Mouse (Mus musculus): ENCODE measurements around the gene Gm10638.

Gm10638 gene

DNA sequence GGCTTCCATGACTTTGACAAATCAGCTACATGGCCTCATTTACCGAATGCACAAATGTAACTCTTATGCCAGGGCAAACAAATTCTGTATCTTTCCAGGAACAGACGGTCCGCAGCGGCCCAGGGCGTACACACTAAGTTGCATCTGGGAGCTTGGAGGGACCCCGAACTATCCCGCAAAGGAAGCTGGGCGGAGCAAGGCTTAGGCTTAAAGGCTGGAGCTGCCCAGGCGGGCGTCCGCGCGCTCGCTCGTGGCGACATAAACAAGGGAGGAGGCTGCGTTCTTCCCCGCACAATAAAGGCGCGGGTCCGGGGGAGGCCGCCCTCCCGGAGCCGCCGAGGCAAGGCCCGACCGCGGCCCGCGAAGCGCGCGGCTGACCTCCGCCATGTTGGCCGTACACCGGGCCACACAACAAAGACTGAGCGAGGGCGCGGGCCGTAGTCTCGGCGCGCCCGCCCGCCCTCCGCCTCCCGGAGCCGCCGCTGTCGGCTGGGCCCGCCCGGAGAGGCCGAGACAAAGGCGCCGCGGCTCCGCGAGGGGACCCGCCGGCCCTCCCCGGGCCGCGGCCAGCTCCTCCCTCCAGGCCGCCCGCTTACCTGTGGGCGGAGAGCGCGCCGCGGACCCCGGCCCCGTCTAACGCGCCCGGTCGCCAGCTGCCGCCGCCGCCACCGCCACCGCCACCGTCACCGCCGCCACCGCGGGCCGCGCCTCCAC lies at the start of gene Gm10638, which contains the start of gene Siah1a:
Gene Gm10638 (plus strand): TSS at position 479 of the 714 bp plus-strand sequence.
Gene Siah1a (minus strand): TSS at position 714 of the 714 bp plus-strand sequence.
- peak; percentile 83 for DNase-seq (ENCODE audit: extremely low spot score, low spot score)

DNA sequence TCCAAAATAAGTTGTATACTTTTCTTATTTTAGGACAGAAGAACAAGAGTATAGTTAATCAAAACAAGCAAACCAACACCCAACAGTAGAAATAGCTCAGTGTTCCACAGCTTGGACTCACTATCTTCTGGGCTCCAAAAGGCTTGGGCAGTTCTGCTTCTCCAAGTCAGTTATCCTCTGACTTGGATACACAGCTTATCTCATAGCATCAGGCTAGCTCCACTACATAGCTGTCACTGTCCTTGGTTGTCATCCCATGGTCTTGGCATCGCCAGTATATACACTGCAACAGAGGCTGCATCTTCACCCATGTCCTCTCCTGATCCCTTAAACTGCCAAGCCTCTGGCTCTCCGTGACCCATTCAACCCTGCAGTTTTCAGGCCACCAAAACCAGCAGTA lies 49.8 kb upstream of the Gm10638 start:
- DNase-seq (ENCODE audit: extremely low spot score, low spot score): no peak

DNA sequence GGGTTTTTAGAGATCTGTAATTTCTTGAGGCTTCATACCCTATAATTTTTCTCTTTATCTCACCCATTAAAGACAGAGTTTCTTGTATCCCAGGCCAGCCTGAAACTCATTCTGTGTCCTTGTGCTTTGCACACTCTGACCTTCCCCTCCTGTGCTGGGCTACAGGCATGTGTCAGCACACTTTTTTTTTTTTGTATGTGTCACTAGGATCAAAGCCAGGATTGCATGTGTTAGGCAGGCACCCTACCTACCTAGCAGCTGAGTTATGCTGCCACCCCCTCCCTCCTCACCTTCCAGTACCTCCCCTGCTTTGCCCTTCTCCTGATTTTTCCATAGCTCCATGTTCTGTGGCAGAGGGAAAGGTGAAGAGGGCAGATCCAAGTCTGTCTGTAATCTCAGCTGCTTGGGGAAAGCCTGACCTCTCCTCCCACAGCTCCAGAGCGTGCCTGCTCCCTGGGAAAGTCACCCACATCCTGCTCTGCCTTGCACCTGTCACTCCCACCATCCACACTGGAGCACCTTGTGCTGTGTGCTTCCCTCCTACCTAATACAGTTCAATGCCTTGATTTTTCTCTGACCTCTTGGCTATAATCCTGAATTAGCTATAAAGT lies 46.6 kb upstream of the Gm10638 start:
- DNase-seq (ENCODE audit: extremely low spot score, low spot score): no peak

DNA sequence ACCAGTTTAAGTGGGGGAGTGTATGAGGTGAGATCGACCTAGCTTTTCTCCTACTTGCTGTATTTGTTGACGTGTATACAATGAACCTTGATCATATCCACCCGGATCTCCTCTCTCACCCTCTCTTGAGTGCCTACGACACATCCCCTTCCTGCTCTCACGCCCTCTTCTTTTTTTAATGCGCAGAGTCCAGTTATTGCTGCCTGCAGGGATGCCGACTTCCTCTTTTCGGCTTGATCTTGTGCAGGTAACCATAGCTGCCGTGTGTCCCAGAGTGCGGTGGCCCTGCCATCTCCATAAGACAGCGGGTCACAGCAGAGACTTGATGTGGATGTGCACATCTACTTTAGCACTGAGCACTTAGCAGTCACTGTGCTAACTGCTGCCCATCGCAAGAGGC lies 46.0 kb upstream of the Gm10638 start:
- no peak for DNase-seq (ENCODE audit: extremely low spot score, low spot score)

DNA sequence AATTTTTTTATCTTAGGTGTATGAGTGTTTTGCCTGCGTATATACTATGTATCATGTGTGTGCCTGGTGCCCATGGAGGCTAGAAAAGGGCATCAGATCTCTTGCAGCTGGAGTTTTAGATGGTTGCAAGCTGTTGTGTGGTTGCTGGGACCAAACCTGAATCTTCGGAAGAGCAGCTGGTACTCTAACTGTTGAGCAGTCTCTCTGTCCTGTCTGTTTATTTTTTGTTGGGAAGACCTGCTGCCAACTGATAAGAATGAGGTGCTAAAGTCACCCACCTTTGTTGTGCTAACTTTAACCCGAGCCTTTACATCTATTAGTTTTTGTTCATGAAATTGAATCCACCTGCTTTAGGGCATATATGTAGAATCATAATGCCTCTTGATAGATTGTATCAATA lies 43.0 kb upstream of the Gm10638 start:
- no peak for DNase-seq (ENCODE audit: extremely low spot score, low spot score)

DNA sequence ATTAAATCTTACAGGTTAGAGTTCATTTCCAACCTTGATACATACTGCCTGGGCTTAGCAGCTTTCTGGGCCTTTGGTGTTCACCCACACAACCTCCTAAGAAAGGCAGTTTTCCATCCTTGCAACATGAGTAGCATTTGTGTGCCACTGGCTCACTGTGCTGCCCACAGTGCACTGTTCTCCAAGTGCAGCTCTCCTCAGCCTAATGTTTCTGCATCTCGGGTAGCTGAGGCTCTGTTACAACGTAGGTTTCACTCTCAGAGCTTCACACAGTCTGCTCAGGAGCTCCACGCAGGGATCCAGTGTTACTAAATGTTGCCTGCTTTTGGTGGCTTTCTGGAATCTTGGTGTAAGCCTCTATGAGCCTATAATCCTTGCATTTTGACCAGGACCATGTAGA lies 40.2 kb upstream of the Gm10638 start:
- no peak for DNase-seq (ENCODE audit: extremely low spot score, low spot score)

DNA sequence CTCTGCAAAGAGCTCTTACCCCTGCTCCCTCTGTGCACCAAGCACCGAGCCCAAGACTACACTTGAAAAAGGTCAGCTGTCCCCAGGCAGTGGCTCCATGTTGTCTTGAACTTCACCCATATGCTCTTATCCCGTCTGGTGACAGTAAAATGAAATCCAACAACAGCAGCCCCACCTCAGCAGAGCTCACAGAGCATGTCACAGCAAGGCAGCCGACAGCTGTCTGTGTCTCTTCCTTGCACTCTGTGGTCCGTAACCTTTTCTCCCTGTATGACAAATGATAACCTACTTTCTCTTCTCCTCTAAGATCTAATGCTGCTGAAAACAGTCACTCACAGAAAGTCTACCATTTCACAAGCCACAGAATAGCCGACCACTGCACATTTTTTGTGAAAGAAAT lies 38.7 kb upstream of the Gm10638 start:
- DNase-seq (ENCODE audit: extremely low spot score, low spot score): no peak

DNA sequence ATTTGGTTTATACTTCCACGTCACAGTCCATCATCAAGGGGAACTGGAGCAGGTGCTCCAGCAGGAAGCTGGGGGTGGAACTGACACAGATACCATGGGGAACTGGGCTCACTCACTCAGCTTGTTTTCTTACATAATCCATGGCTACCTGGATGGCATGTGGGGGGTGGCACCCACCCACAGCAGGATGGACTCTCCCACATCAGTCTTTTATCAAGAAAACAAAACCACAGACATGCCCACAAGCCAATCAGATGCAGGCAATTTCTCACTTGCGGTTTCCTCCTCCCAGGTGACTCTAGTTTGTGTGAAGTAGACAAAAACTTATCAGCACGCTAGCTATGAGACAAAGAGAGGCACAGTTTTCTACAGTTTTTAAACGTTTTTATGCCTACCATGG lies 37.6 kb upstream of the Gm10638 start:
- DNase-seq (ENCODE audit: extremely low spot score, low spot score): no peak

DNA sequence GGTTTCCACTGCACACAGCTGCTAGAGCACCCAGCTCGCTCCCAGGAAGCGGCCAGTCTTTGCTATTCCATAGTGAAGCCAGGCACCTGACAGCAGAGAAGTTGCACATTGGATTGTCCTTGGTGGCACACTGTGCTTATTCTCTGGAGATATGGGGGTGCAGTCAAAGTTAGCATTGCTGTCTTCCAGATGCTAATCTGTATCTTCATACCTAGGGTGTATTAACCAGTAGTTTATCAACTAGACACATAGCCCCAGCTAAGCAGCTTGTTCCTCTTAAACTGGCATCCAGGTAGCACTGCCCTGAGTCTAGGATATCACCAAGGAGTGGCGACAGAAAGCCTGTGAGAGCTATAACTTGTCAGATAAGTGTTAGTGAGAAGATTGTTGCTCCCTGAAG lies 32.9 kb upstream of the Gm10638 start:
- no peak for DNase-seq (ENCODE audit: extremely low spot score, low spot score)

DNA sequence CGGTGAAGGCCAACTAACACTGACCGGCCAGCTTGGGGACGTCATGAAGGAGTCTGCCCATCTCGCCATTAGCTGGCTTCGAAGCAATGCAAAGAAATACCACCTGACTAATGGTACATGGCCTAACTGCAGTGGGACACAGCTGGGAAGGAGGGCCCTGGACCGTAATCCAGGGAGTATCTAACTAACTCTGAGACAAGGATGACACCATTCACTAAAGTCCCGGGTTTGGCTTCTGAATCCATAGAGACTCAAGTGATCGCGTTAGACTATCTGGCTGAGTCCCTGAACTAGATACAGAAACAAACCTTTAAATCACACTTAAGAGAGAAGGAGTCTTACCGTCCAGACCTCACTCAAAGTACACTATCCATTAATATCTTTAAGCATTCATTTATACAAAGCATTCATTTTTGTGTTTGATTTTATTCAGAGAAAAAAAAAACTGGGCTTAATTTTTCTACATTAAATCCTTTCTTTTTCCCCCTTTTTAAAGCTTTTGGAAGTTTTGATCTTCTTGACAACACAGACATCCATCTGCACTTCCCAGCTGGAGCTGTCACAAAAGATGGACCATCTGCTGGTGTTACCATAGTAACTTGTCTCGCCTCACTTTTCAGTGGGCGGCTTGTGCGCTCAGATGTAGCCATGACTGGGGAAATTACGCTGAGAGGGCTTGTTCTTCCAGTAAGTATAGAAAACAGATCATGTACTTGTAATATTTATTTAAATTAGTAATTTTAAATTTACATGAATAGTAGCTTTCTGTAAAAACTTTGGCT lies 31.9 kb upstream of the Gm10638 start:
- DNase-seq (ENCODE audit: extremely low spot score, low spot score): peak; percentile 45

DNA sequence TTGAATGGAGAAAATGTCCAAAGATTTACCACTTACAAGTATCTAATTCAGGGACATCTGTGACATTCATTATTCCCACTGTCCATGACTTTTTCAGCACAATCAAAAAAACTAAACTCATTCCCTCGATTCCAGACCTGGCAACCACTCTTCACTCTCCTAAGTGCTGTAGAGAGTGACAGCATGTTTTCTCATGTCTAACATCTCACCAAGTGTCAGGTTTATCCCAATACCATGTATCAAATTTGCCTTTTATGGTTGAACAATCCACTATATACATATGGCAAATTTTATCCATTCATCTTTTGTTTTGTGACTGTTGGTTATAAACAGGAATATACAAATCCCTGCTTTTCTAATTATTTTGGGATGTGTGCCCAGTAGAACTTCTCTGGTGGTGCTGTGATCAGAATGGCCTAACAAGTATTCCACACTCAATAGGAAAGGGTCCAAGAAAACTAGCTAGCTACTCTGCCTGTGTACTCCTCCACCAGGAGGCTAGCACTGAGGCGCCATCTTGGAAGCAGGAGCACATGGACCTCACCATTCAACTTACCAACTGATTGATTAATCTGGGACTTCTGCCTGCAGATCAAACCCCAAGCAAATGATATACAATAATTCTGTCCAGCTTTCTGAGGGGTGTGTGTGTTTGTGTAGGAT lies 27.0 kb upstream of the Gm10638 start:
- DNase-seq (ENCODE audit: extremely low spot score, low spot score): no peak

DNA sequence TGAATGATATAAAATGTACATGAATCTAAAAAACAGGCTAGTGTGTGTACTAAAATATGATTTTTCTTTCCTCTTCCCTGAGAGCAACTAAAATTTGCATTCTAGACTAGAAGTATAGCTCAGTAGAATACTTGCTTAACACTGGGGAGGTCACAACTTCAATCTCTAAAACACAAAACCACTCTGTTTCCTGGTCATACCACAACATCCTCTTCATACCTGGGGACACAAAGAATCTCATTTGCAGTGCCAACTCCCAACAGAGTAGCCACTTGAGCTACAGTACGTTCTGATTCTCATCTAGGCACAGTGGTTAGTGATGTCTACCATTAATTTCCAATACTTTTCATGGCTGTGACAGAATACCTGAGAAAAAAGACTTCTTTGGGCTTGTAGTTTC lies 26.1 kb upstream of the Gm10638 start:
- no peak for DNase-seq (ENCODE audit: extremely low spot score, low spot score)

DNA sequence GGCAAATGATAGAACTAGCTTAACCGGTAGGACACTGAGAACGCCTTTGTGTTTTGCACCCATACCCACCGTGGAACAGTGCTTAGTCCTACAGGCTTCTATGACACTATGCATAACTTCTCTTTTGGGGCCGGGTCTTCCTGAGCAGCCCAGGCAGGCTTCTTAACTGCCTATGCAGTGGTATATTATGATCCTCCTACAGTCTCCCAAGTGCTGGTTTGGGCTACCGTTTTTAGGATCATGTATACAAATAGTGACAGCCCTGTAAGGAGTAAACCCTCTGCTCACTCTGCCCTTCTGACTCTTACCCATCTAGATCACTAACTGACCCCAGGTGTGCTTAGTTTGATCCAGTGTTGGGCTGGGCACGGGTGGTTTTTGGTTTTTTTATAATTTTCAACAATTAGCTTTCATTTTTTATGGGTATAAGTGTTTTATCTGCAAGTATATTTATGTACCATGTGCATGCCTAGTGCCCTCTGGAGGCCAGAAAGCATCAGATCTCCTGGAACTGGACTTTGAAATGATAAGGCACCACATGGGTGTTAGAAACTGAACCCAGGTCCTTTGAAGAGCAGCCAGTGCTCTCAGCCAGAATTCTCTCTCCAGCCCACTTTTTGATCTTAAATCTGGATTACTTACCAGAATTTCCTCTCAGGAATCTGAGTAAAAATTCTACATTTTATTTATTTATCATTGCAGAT lies 24.6 kb upstream of the Gm10638 start:
- no peak for DNase-seq (ENCODE audit: extremely low spot score, low spot score)

DNA sequence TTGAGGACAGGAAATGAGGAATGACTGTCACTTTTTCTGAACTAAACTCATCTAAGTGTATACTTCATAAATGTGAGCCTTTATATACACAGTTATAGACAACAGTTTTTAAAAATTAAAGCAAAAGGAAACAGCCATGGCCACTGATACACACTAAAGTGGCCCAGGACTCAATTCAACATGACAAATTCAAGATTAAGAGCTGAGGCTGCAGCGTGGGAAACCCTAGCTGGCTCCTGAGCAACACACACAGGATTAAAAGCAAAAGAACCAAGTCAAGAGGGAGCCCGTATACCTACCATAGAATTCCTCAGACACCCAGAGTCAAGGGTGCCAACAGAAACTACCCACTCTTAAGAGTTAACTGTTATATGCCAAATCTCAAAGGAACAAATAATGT lies 24.0 kb upstream of the Gm10638 start:
- no peak for DNase-seq (ENCODE audit: extremely low spot score, low spot score)

DNA sequence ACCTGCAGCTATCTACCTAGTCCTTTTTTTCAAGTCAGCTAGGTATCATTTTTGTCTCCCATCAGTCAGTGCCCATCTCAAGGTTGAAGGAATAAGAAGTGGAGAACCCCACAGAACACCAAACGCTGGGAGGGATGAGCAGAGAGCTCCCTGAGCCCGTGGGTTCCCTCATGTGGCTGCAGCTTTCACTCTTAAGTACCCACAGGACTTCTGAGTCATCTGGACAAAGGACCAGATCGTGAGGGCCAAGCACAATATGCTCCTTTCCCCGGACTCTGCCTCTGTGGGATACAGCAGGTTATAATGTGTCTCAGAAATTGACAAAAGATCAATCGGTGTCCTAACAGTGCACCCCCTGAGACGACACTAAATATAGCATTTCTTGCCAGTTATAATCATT lies 18.5 kb upstream of the Gm10638 start:
- no peak for DNase-seq (ENCODE audit: extremely low spot score, low spot score)

DNA sequence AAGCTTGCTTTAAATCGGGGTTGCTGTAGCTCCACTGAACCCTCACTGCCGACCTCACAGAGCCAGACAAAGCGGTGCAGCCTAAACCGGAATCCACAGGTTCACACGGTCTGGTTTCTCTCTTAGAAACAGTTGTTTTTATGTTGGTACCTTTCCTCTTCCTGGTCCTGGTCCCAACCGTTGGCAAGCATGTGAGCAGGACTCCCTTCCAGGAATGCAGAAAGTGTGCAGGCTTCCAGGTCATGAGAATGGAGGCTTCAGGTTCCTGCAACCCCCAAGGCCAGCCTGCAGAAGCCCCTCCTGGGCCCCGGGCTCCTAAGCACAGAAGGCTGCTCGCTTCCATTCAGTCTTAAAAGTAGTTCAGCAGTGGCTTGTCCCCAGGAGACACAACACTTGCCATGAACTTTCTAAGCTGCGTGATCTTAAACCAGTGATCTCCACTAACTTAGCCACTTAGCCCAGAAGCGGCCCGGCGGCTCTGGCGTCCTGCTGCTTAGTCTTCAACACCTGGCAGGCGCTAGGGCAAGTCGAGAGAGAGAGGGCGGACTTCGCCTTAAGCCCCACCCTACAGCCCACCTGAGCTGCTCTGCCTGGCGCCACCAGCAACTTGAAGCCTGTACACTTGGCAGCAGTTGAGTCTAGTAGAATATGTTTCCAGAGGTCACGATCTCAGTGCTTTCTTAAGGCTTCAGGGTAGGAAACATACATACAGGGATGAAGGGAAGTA lies 17.1 kb upstream of the Gm10638 start:
- no peak for DNase-seq (ENCODE audit: extremely low spot score, low spot score)

DNA sequence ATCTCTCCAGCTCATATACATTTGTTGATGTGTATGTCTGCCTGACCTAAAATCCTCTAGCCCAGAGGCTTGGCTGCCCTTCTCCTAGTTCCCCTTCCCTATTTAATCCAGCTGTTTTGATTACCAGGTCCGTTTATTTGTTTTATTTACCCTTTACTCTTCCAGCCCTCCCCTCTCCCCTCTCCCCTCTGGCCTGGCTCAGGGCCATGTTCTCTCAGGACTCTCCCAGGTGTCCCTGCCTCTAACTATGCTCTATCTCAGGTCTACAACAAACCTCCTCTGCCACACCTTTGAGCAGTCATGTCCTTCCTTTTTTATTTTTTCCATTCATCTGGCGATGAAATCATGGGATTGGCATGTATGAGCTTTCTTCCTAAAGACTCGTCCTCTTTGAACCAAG lies 15.2 kb upstream of the Gm10638 start:
- no peak for DNase-seq (ENCODE audit: extremely low spot score, low spot score)

DNA sequence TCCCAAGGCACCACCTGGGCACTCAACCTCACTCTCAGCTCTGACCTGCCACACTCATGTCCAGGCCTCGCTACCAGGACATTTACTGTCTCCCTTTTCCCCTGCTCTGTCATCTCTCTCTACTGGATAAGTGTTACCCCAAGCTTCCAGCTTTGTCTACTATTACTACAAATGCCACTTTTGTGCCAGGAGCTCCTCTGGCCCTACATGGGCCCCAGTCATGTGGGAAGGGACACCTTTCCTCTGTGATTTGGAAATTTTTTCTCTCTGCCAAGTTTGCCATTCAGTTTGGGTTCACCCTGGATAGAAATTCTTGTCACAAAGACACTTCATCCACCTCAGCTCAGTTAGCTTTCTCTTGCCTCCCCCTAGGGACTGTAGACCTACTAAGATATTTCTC lies 14.6 kb upstream of the Gm10638 start:
- DNase-seq (ENCODE audit: extremely low spot score, low spot score): no peak

DNA sequence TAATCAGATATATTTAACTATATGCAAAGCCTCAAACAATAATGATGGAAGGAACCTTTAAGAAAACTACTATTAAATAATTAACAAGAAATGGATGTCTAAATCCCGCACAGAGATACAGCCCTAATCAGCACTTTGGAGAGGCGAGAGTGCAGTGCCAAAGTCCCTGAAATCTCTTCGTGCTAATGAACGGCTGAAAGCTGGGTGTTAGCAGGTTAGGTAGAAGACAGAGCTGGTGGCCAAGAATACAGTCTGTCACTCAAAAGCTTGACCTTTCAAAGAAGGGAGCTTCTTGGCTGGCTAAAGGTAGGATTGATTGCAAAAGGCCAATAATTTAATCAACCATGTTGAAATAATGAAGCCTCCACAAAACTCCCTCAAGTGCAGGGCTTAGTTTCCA lies 11.3 kb upstream of the Gm10638 start:
- DNase-seq (ENCODE audit: extremely low spot score, low spot score): no peak

DNA sequence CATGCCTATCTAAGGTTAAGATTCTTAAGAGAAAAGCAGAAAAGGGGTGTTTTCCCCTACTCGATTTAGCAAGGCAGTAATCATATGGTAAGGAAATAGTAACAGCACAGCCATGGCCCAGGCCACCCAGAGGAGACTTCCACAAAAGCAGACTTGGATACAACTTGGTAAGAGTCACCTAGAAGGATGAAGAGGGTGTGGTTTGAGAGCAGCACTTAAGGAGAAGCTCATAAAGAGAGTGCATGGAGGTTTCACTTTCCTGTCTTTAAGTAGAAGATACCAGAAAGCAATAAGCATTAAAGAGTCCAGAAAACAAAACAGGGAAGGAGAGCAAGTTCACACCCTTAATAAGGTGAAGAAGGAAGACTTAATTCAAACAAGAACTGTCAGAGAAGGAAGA lies 10.5 kb upstream of the Gm10638 start:
- no peak for DNase-seq (ENCODE audit: extremely low spot score, low spot score)
